Mouse (Mus musculus) cortical plate, adult 2 months (tissue): ENCODE results near the gene Ddn.

Experiments
- CTCF ChIP-seq: fragments of 200-500 bp; IDR thresholded peaks from 2 replicates; pipeline ENCODE4 v1.5.1; 2011; ENCODE audit warnings: mild to moderate bottlenecking, control low read depth, low read length; ENCODE audit not compliant: insufficient read depth; ENCODE audit errors: extremely low read depth
- POLR2A ChIP-seq: fragments of 200-500 bp; IDR thresholded peaks from 2 replicates; pipeline ENCODE4 v1.6.1; 2011; ENCODE audit warnings: mild to moderate bottlenecking, low read length, control low read depth; ENCODE audit not compliant: insufficient read depth; ENCODE audit errors: extremely low read depth

DNA sequence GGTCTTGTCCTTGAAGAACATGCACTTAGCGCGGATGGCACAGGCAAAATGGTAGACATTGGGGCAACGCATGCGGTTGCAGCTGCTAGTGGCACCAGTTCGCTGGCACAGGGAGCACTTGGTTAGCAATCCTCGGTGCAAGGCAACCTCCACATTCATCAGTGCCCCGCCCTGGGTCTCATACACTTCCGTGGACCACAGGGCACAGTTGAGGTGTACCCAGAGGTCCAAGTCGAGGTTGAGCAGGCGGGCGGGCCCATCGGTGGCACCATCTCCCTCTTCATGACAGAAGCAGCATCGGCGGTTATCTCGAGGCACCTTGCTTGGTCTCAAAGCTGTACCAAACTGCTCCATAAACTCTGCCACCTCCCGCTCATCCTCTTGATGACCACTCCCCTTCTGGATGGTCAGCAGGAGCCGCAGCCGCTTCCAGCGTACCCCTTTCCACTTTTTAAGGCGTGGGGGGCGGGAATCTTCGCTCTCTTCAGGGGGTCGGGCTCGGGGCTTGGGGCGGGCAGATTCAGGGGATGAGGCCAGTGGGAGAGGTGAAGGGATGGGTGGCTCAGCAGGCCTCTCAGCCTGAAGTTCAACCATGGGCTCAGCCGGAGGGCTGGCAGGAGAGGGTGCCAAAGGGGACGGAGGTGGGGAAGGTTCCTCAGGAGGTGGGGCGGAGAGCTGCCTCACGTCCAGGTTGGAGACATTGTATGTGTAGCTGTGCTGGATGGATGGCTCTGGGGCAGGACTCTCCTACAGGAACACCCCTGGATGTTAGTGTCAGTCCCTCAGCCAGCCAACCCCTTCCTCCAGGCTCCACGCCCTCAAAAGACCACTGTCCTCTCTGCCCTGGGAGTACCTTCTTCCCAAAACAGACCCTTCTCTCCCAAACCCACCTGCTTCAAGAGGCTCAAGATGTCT, 30.6 kb upstream of the Ddn start:
- no peak for TF ChIP-seq POLR2A
- TF ChIP-seq CTCF: no peak
